Mouse (Mus musculus): ENCODE results near the gene Msrb3.

- TF ChIP-seq CTCF (IDR thresholded peaks at IDR 0.05; ENCODE audit: low read depth): no peak
- no peak for TF ChIP-seq EP300 (IDR thresholded peaks at IDR 0.05; ENCODE audit: low read depth)
Measured at GRCm38 (mm10) chr10:120853816-120854215, 45.1 kb downstream of the Msrb3 start.
